Mouse (Mus musculus): ENCODE data around the gene Map3k4.

DNA sequence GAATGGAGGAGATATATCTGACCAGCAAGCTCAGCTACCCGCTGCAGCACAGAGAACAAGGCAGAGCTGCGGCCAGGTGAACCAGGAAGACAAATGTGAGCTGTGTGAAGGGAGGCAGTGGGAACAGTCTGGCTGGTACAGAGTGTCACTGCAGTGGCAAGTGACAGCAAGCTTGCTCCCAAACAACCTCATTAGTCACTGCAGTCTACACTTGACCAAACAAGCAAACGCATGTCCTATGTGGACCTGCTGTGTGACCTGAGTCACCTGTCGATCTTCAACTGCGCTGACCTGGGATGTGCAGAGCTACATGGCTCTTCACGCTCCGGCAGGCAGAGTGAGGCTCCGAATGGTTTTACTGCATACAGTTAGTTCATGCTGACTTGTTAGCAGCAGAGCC is 55.7 kb downstream of the Map3k4 start:
- no peak for TF ChIP-seq JUND (conservative IDR thresholded peaks at IDR 0.05; ENCODE audit: low read depth, low read length)
- TF ChIP-seq POLR2A (IDR thresholded peaks at IDR 0.05; ENCODE audit: low read depth, low read length): no peak
- no peak for TF ChIP-seq CTCF (conservative IDR thresholded peaks at IDR 0.05 in 1 of 2, IDR thresholded peaks at IDR 0.05 in 1 of 2; ENCODE audit: low read depth in 2 of 2, low read length in 2 of 2)
- no peak for TF ChIP-seq MEF2A (IDR thresholded peaks at IDR 0.05; ENCODE audit: borderline replicate concordance, low read depth, low read length)
- no peak for TF ChIP-seq GABPA (IDR thresholded peaks at IDR 0.05; ENCODE audit: insufficient replicate concordance, low read depth, low read length)
- no peak for TF ChIP-seq MAZ (IDR thresholded peaks at IDR 0.05; ENCODE audit: low read depth, low read length)
- no peak for TF ChIP-seq ZC3H11A (IDR thresholded peaks at IDR 0.05; ENCODE audit: low read depth, low read length)
